Mouse (Mus musculus): Measurements from ENCODE around the gene Mylk.
"Not testable (repeated sequence)": the region's sequence is repeated elsewhere in the genome, so short reads cannot be mapped to it uniquely, and the experiment has no call there.

GRCm38 (mm10) chr16:34728610-34729009 is 16.4 kb upstream of the Mylk start:
- not testable (repeated sequence) for TF ChIP-seq GATA1 (IDR thresholded peaks at IDR 0.05; ENCODE audit: borderline replicate concordance, low read length); FLI1 (IDR thresholded peaks at IDR 0.05; ENCODE audit: low read length)

Data from megakaryocyte, embryonic 14.5 days (primary cell).